Mouse (Mus musculus): ENCODE measurements around the gene Smc3. TPM values are rescaled to one million over a fixed set of nuclear protein-coding genes. Genes with fewer than 3 reads are reported as not detected.
A peak's percentile ranks its signal among the peaks of the same experiment; 100 is the strongest.
"Not testable (repeated sequence)": the region's sequence is repeated elsewhere in the genome, so short reads cannot be mapped to it uniquely, and the experiment has no call there.

Gene Smc3
- polyA plus RNA-seq, 1 experiment from 2014 or later: 90.1 TPM

- H3K27ac ChIP-seq (ENCODE audit: low read depth, low read length): no peak overlapping the region
- peak; percentile 53 for DNase-seq (ENCODE audit: low spot score)
- no peaks in the 10 kb centered on the region for H3K36me3 ChIP-seq (ENCODE audit: control insufficient read depth, insufficient read depth, low read length)
- H3K27me3 ChIP-seq (ENCODE audit: control insufficient read depth, insufficient read depth, low read length): no peaks in the 10 kb centered on the region
- no peak overlapping the region for H3K4me3 ChIP-seq (ENCODE audit: low read depth, low read length)
- H3K4me1 ChIP-seq (ENCODE audit: control insufficient read depth, insufficient read depth, low read length): peaks cover 4% of the 10 kb centered on the region; the same call in 1 of the 2 replicates
- H3K4me2 ChIP-seq (ENCODE audit: low read depth): no peak overlapping the region
- no peak overlapping the region for H3K9ac ChIP-seq (ENCODE audit: low read length)
- ATAC-seq (ENCODE audit: insufficient read depth, low FRiP score, low TSS enrichment): peak; percentile 85
- WGBS: 64% methylated on average over 19 of the region's 20 CpGs
- no peaks in the 10 kb centered on the region for H3K9me3 ChIP-seq (ENCODE audit: control insufficient read depth, low read length)
These were observed 53.6 kb downstream of the Smc3 start for GRCm38 (mm10) chr19:53653624-53654467.

GRCm38 (mm10) chr19:53656443-53656842 lies 56.2 kb downstream of the Smc3 start:
- H3K9ac ChIP-seq (ENCODE audit: low read length); H3K27ac ChIP-seq (ENCODE audit: low read depth, low read length); ATAC-seq (ENCODE audit: insufficient read depth, low FRiP score, low TSS enrichment); H3K36me3 ChIP-seq (ENCODE audit: control insufficient read depth, insufficient read depth, low read length); DNase-seq (ENCODE audit: low spot score); H3K4me3 ChIP-seq (ENCODE audit: low read depth, low read length); H3K4me2 ChIP-seq (ENCODE audit: low read depth); H3K4me1 ChIP-seq (ENCODE audit: control insufficient read depth, insufficient read depth, low read length); H3K27me3 ChIP-seq (ENCODE audit: control insufficient read depth, insufficient read depth, low read length); H3K9me3 ChIP-seq (ENCODE audit: control insufficient read depth, low read length): not testable (repeated sequence)
- WGBS: 89% methylated on average over 11 of the region's 11 CpGs

- no peaks in the 10 kb centered on the region for H3K27me3 ChIP-seq (ENCODE audit: control insufficient read depth, insufficient read depth, low read length)
- H3K4me1 ChIP-seq (ENCODE audit: control insufficient read depth, insufficient read depth, low read length): peaks cover 4% of the 10 kb centered on the region; the same call in 1 of the 2 replicates
- no peak overlapping the region for H3K27ac ChIP-seq (ENCODE audit: low read depth, low read length)
- H3K36me3 ChIP-seq (ENCODE audit: control insufficient read depth, insufficient read depth, low read length): no peaks in the 10 kb centered on the region
- no peaks in the 10 kb centered on the region for H3K9me3 ChIP-seq (ENCODE audit: control insufficient read depth, low read length)
- 81% methylated on average over 5 of the region's 5 CpGs for WGBS
- H3K4me3 ChIP-seq (ENCODE audit: low read depth, low read length): no peak overlapping the region
- no peak for ATAC-seq (ENCODE audit: insufficient read depth, low FRiP score, low TSS enrichment)
- H3K4me2 ChIP-seq (ENCODE audit: low read depth): no peak overlapping the region
- H3K9ac ChIP-seq (ENCODE audit: low read length): no peak overlapping the region
- DNase-seq (ENCODE audit: low spot score): no peak
These were observed 57.2 kb downstream of the Smc3 start for GRCm38 (mm10) chr19:53657437-53657836.

GRCm38 (mm10) chr19:53660722-53661420 lies 60.7 kb downstream of the Smc3 start:
- Histone ChIP-seq H3K4me2 (ENCODE audit: low read depth) (no peak overlapping the region), H3K4me1 (ENCODE audit: control insufficient read depth, insufficient read depth, low read length) (no peaks in the 10 kb centered on the region), H3K36me3 (ENCODE audit: control insufficient read depth, insufficient read depth, low read length) (no peaks in the 10 kb centered on the region), H3K9ac (ENCODE audit: low read length) (no peak overlapping the region), H3K9me3 (ENCODE audit: control insufficient read depth, low read length) (no peaks in the 10 kb centered on the region), H3K4me3 (ENCODE audit: low read depth, low read length) (no peak overlapping the region), H3K27me3 (ENCODE audit: control insufficient read depth, insufficient read depth, low read length) (no peaks in the 10 kb centered on the region), H3K27ac (ENCODE audit: low read depth, low read length) (no peak overlapping the region)
- ATAC-seq (ENCODE audit: insufficient read depth, low FRiP score, low TSS enrichment): no peak
- DNase-seq (ENCODE audit: low spot score): no peak
- 84% methylated on average over 9 of the region's 9 CpGs for WGBS

GRCm38 (mm10) chr19:53661938-53662722 lies 61.9 kb downstream of the Smc3 start:
- no peaks in the 10 kb centered on the region for H3K27me3 ChIP-seq (ENCODE audit: control insufficient read depth, insufficient read depth, low read length)
- no peak overlapping the region for H3K4me3 ChIP-seq (ENCODE audit: low read depth, low read length)
- no peak for ATAC-seq (ENCODE audit: insufficient read depth, low FRiP score, low TSS enrichment)
- WGBS: 61% methylated on average over 14 of the region's 14 CpGs
- no peak for DNase-seq (ENCODE audit: low spot score)
- H3K36me3 ChIP-seq (ENCODE audit: control insufficient read depth, insufficient read depth, low read length): no peaks in the 10 kb centered on the region
- H3K27ac ChIP-seq (ENCODE audit: low read depth, low read length): no peak overlapping the region
- no peaks in the 10 kb centered on the region for H3K9me3 ChIP-seq (ENCODE audit: control insufficient read depth, low read length)
- H3K4me2 ChIP-seq (ENCODE audit: low read depth): no peak overlapping the region
- H3K4me1 ChIP-seq (ENCODE audit: control insufficient read depth, insufficient read depth, low read length): no peaks in the 10 kb centered on the region
- no peak overlapping the region for H3K9ac ChIP-seq (ENCODE audit: low read length)

GRCm38 (mm10) chr19:53664831-53665230 lies 64.6 kb downstream of the Smc3 start:
- H3K9me3 ChIP-seq (ENCODE audit: control insufficient read depth, low read length): no peaks in the 10 kb centered on the region
- WGBS: 89% methylated on average over 9 of the region's 9 CpGs
- no peak overlapping the region for H3K9ac ChIP-seq (ENCODE audit: low read length)
- H3K4me2 ChIP-seq (ENCODE audit: low read depth): no peak overlapping the region
- no peak overlapping the region for H3K27ac ChIP-seq (ENCODE audit: low read depth, low read length)
- ATAC-seq (ENCODE audit: insufficient read depth, low FRiP score, low TSS enrichment) (no peak), DNase-seq (ENCODE audit: low spot score) (no peak)
- no peaks in the 10 kb centered on the region for H3K4me1 ChIP-seq (ENCODE audit: control insufficient read depth, insufficient read depth, low read length)
- no peaks in the 10 kb centered on the region for H3K27me3 ChIP-seq (ENCODE audit: control insufficient read depth, insufficient read depth, low read length)
- no peak overlapping the region for H3K4me3 ChIP-seq (ENCODE audit: low read depth, low read length)
- no peaks in the 10 kb centered on the region for H3K36me3 ChIP-seq (ENCODE audit: control insufficient read depth, insufficient read depth, low read length)

- Histone ChIP-seq H3K4me2 (ENCODE audit: low read depth) (no peak overlapping the region), H3K36me3 (ENCODE audit: control insufficient read depth, insufficient read depth, low read length) (no peaks in the 10 kb centered on the region), H3K9me3 (ENCODE audit: control insufficient read depth, low read length) (no peaks in the 10 kb centered on the region), H3K4me3 (ENCODE audit: low read depth, low read length) (no peak overlapping the region), H3K27me3 (ENCODE audit: control insufficient read depth, insufficient read depth, low read length) (no peaks in the 10 kb centered on the region), H3K9ac (ENCODE audit: low read length) (no peak overlapping the region), H3K4me1 (ENCODE audit: control insufficient read depth, insufficient read depth, low read length) (no peaks in the 10 kb centered on the region), H3K27ac (ENCODE audit: low read depth, low read length) (no peak overlapping the region)
- ATAC-seq (ENCODE audit: insufficient read depth, low FRiP score, low TSS enrichment): no peak
- DNase-seq (ENCODE audit: low spot score): no peak
- 88% methylated on average over 4 of the region's 4 CpGs for WGBS
These were observed 65.2 kb downstream of the Smc3 start for GRCm38 (mm10) chr19:53665391-53665790.

GRCm38 (mm10) chr19:53666708-53667107 lies 66.5 kb downstream of the Smc3 start:
- no peaks in the 10 kb centered on the region for H3K27me3 ChIP-seq (ENCODE audit: control insufficient read depth, insufficient read depth, low read length)
- no peak overlapping the region for H3K4me3 ChIP-seq (ENCODE audit: low read depth, low read length)
- no peaks in the 10 kb centered on the region for H3K36me3 ChIP-seq (ENCODE audit: control insufficient read depth, insufficient read depth, low read length)
- H3K27ac ChIP-seq (ENCODE audit: low read depth, low read length): no peak overlapping the region
- DNase-seq (ENCODE audit: low spot score): peak; percentile 25
- H3K4me2 ChIP-seq (ENCODE audit: low read depth): no peak overlapping the region
- 22% methylated on average over 8 of the region's 8 CpGs for WGBS
- H3K9ac ChIP-seq (ENCODE audit: low read length): no peak overlapping the region
- H3K9me3 ChIP-seq (ENCODE audit: control insufficient read depth, low read length): no peaks in the 10 kb centered on the region
- ATAC-seq (ENCODE audit: insufficient read depth, low FRiP score, low TSS enrichment): no peak
- H3K4me1 ChIP-seq (ENCODE audit: control insufficient read depth, insufficient read depth, low read length): no peaks in the 10 kb centered on the region

All from neural tube, embryonic 11.5 days (tissue).